Mouse (Mus musculus): Measurements from ENCODE around the gene Ddx43.

GRCm38 (mm10) chr9:78374397-78374796 is 21.2 kb upstream of the Ddx43 start:
- TF ChIP-seq CTCF (IDR thresholded peaks at IDR 0.05; ENCODE audit: borderline replicate concordance, control insufficient read depth, extremely low read depth, insufficient read depth, low read length, poor library complexity) (no peak), POLR2A (IDR thresholded peaks at IDR 0.05; ENCODE audit: control insufficient read depth, extremely low read depth, insufficient read depth, low read length, poor library complexity) (no peak)
